Mouse (Mus musculus): ENCODE data around the gene Kcnab3. TPM values are rescaled to one million over a fixed set of nuclear protein-coding genes. Genes with fewer than 3 reads are reported as not detected.

The Kcnab3 gene
- polyA plus RNA-seq, 1 experiment from 2014 or later = 0.20 TPM

GRCm38 (mm10) chr11:69371601-69372000 lies 45.5 kb downstream of the Kcnab3 start:
- H3K9me3 ChIP-seq (ENCODE audit: low read length) = no peaks in the 10 kb centered on the region
- no peak overlapping the region for H3K4me2 ChIP-seq (ENCODE audit: low read depth, low read length)
- no peaks in the 10 kb centered on the region for H3K36me3 ChIP-seq (replicated peaks; ENCODE audit: insufficient read depth, low read length)
- peaks cover 36% of the 10 kb centered on the region for H3K4me1 ChIP-seq (ENCODE audit: insufficient read depth)
- DNase-seq = no peak
- H3K27ac ChIP-seq (ENCODE audit: low read depth) = no peak overlapping the region
- WGBS (ENCODE audit: insufficient replicate concordance) = 73% methylated on average over 12 of the region's 12 CpGs
- no peak for ATAC-seq
- no peak overlapping the region for H3K4me3 ChIP-seq (ENCODE audit: low read depth, low read length)
- no peak overlapping the region for H3K9ac ChIP-seq (replicated peaks)
- H3K27me3 ChIP-seq (ENCODE audit: insufficient read depth, low read length) = peaks cover 20% of the 10 kb centered on the region
- TF ChIP-seq CTCF (IDR thresholded peaks at IDR 0.05; ENCODE audit: low read depth) = no peak
- no peak for TF ChIP-seq EP300 (IDR thresholded peaks at IDR 0.05; ENCODE audit: low read depth)

GRCm38 (mm10) chr11:69372056-69372779 lies 46.2 kb downstream of the Kcnab3 start:
- Histone ChIP-seq H3K4me2 (ENCODE audit: low read depth, low read length) (peak overlapping the region; percentile 65), H3K4me3 (ENCODE audit: low read depth, low read length) (no peak overlapping the region), H3K4me1 (ENCODE audit: insufficient read depth) (peaks cover 30% of the 10 kb centered on the region), H3K27ac (ENCODE audit: low read depth) (peak overlapping the region; percentile 55), H3K36me3 (replicated peaks; ENCODE audit: insufficient read depth, low read length) (no peaks in the 10 kb centered on the region), H3K9ac (replicated peaks) (no peak overlapping the region; the same call in 1 of the 2 replicates), H3K27me3 (ENCODE audit: insufficient read depth, low read length) (peaks cover 17% of the 10 kb centered on the region), H3K9me3 (ENCODE audit: low read length) (no peaks in the 10 kb centered on the region)
- ATAC-seq (no peak), DNase-seq (no peak)
- TF ChIP-seq EP300 (IDR thresholded peaks at IDR 0.05; ENCODE audit: low read depth) (no peak), CTCF (IDR thresholded peaks at IDR 0.05; ENCODE audit: low read depth) (no peak)
- 50% methylated on average over 12 of the region's 12 CpGs for WGBS (ENCODE audit: insufficient replicate concordance)

- no peak overlapping the region; the same call in 1 of the 2 replicates for H3K9ac ChIP-seq (replicated peaks)
- DNase-seq = no peak
Observed at GRCm38 (mm10) chr11:69372780-69373170, 46.7 kb downstream of the Kcnab3 start.

GRCm38 (mm10) chr11:69373223-69373965 lies 47.3 kb downstream of the Kcnab3 start:
- H3K4me1 ChIP-seq (ENCODE audit: insufficient read depth) = peaks cover 21% of the 10 kb centered on the region
- ATAC-seq = peak; percentile 75

More at GRCm38 (mm10) chr11:69372780-69373170, 46.7 kb downstream of the Kcnab3 start:
- 54% methylated on average over 3 of the region's 3 CpGs for WGBS (ENCODE audit: insufficient replicate concordance)
- no peaks in the 10 kb centered on the region for H3K9me3 ChIP-seq (ENCODE audit: low read length)
- peak overlapping the region; percentile 65 for H3K4me2 ChIP-seq (ENCODE audit: low read depth, low read length)
- peaks cover 24% of the 10 kb centered on the region for H3K4me1 ChIP-seq (ENCODE audit: insufficient read depth)
- H3K4me3 ChIP-seq (ENCODE audit: low read depth, low read length) = no peak overlapping the region
- TF ChIP-seq EP300 (IDR thresholded peaks at IDR 0.05; ENCODE audit: low read depth) = no peak
- TF ChIP-seq CTCF (IDR thresholded peaks at IDR 0.05; ENCODE audit: low read depth) = peak; percentile 70
- no peak for ATAC-seq
- H3K27me3 ChIP-seq (ENCODE audit: insufficient read depth, low read length) = peaks cover 12% of the 10 kb centered on the region
- no peaks in the 10 kb centered on the region for H3K36me3 ChIP-seq (replicated peaks; ENCODE audit: insufficient read depth, low read length)
- peak overlapping the region; percentile 55 for H3K27ac ChIP-seq (ENCODE audit: low read depth)

GRCm38 (mm10) chr11:69375646-69376045 lies 49.6 kb downstream of the Kcnab3 start:
- H3K36me3 ChIP-seq (replicated peaks; ENCODE audit: insufficient read depth, low read length) = no peaks in the 10 kb centered on the region
- no peak overlapping the region for H3K9ac ChIP-seq (replicated peaks)
- DNase-seq = no peak
- no peak overlapping the region for H3K4me2 ChIP-seq (ENCODE audit: low read depth, low read length)
- peaks cover 28% of the 10 kb centered on the region for H3K4me1 ChIP-seq (ENCODE audit: insufficient read depth)
- 77% methylated on average over 4 of the region's 4 CpGs for WGBS (ENCODE audit: insufficient replicate concordance)
- no peaks in the 10 kb centered on the region for H3K27me3 ChIP-seq (ENCODE audit: insufficient read depth, low read length)
- H3K27ac ChIP-seq (ENCODE audit: low read depth) = no peak overlapping the region
- ATAC-seq = no peak
- no peak overlapping the region for H3K4me3 ChIP-seq (ENCODE audit: low read depth, low read length)
- no peaks in the 10 kb centered on the region for H3K9me3 ChIP-seq (ENCODE audit: low read length)
- TF ChIP-seq EP300 (IDR thresholded peaks at IDR 0.05; ENCODE audit: low read depth) = no peak
- no peak for TF ChIP-seq CTCF (IDR thresholded peaks at IDR 0.05; ENCODE audit: low read depth)

More at GRCm38 (mm10) chr11:69373223-69373965, 47.3 kb downstream of the Kcnab3 start:
- Histone ChIP-seq H3K27me3 (ENCODE audit: insufficient read depth, low read length) (peaks cover 6% of the 10 kb centered on the region), H3K4me2 (ENCODE audit: low read depth, low read length) (peak overlapping the region; percentile 65), H3K9ac (replicated peaks) (peak overlapping the region; percentile 50; the same call in 1 of the 2 replicates), H3K9me3 (ENCODE audit: low read length) (no peaks in the 10 kb centered on the region), H3K36me3 (replicated peaks; ENCODE audit: insufficient read depth, low read length) (no peaks in the 10 kb centered on the region), H3K27ac (ENCODE audit: low read depth) (peak overlapping the region; percentile 45; the same call in 1 of the 2 replicates), H3K4me3 (ENCODE audit: low read depth, low read length) (peak overlapping the region; percentile 31)
- WGBS (ENCODE audit: insufficient replicate concordance) = 79% methylated on average over 16 of the region's 16 CpGs
- peak; percentile 30 for DNase-seq
- no peak for TF ChIP-seq EP300 (IDR thresholded peaks at IDR 0.05; ENCODE audit: low read depth)
- TF ChIP-seq CTCF (IDR thresholded peaks at IDR 0.05; ENCODE audit: low read depth) = no peak

- no peak overlapping the region for H3K9ac ChIP-seq (replicated peaks)
- no peaks in the 10 kb centered on the region for H3K36me3 ChIP-seq (replicated peaks; ENCODE audit: insufficient read depth, low read length)
- no peaks in the 10 kb centered on the region for H3K9me3 ChIP-seq (ENCODE audit: low read length)
- no peak overlapping the region for H3K4me2 ChIP-seq (ENCODE audit: low read depth, low read length)
- H3K4me3 ChIP-seq (ENCODE audit: low read depth, low read length) = no peak overlapping the region
- ATAC-seq (peak; percentile 80), DNase-seq (peak; percentile 43)
- TF ChIP-seq CTCF (IDR thresholded peaks at IDR 0.05; ENCODE audit: low read depth) (no peak), EP300 (IDR thresholded peaks at IDR 0.05; ENCODE audit: low read depth) (no peak)
- H3K27me3 ChIP-seq (ENCODE audit: insufficient read depth, low read length) = no peaks in the 10 kb centered on the region
- H3K4me1 ChIP-seq (ENCODE audit: insufficient read depth) = peaks cover 18% of the 10 kb centered on the region
- H3K27ac ChIP-seq (ENCODE audit: low read depth) = peak overlapping the region; percentile 78
- 53% methylated on average over 3 of the region's 3 CpGs for WGBS (ENCODE audit: insufficient replicate concordance)
Observed at GRCm38 (mm10) chr11:69377766-69378165, 51.7 kb downstream of the Kcnab3 start.

All from liver, postnatal 0 days (tissue).